Mouse (Mus musculus): ENCODE results near the gene Snrnp40. TPM values are rescaled to one million over a fixed set of nuclear protein-coding genes. Genes with fewer than 3 reads are reported as not detected.
A peak's percentile ranks its signal among the peaks of the same experiment; 100 is the strongest.

Gene Snrnp40
- total RNA-seq, 2 experiments from 2014 or later: 49.8 to 54.7 TPM

GRCm38 (mm10) chr4:130377500-130377899, 17.6 kb downstream of the Snrnp40 start:
- ATAC-seq (ENCODE audit: poor library complexity, severe bottlenecking): no peak

DNA sequence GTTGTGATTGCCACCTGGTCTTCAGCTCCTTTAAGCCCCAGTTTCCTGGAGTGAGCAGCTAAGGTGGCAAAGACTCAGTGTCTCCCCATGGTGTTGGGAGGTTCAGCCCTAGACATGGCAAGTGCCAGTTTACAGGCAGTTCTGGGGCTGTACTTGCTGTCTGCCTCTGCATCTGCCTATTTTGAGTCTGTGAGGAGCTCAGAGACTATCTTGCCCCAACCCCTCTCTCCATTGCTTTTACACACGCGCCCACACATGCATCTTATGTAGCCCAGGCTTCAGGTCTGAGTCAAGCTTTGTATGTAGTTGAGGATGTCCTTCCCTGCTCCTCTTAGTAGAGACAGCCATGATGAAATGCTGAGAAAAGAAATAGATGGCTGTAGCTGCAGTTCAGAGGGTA, 19.2 kb downstream of the Snrnp40 start:
- no peak for ATAC-seq (ENCODE audit: poor library complexity, severe bottlenecking)

DNA sequence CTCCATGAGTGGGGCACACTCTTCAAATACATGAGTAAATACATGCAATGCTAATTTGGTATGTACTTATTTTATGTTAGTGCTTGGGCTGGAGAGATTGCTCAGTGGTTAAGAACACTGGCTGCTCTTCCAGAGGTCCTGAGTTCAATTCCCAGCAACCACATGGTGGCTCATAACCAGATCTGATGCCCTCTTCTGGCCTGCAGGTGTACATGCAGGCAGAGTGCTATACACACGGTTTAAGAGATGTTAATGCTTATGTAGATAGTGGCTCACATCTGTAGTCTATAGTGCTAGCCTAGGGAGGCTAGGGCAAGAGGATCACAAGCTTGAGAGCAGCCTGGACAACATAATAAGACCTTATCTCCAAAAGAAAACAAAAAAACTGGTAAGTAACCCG, 20.5 kb downstream of the Snrnp40 start:
- no peak for ATAC-seq (ENCODE audit: poor library complexity, severe bottlenecking)

- ATAC-seq (ENCODE audit: poor library complexity, severe bottlenecking): no peak
Observed at GRCm38 (mm10) chr4:130387256-130387655, 27.3 kb downstream of the Snrnp40 start.

DNA sequence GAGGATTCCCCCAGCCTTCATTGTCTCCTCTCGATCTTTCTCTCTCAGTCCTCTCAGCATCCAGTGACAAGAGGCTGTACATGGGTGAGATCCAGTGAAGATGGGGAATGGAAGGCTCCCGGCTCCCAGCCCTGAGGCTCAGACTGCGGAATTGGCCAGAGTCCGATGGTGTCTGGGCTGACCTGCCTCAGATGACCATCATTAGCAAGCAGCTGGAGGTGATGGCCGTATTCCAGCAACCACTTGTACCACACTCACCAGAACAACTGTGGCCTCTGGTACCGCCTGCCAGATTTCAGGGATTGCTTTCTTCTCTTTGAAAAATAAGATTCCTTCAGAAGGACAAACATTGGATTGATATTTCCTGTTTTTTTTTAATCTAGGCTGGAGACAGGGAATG, 29.6 kb downstream of the Snrnp40 start:
- no peak for ATAC-seq (ENCODE audit: poor library complexity, severe bottlenecking)

- ATAC-seq (ENCODE audit: poor library complexity, severe bottlenecking): no peak
Observed at GRCm38 (mm10) chr4:130389927-130390326, 30.0 kb downstream of the Snrnp40 start.

DNA sequence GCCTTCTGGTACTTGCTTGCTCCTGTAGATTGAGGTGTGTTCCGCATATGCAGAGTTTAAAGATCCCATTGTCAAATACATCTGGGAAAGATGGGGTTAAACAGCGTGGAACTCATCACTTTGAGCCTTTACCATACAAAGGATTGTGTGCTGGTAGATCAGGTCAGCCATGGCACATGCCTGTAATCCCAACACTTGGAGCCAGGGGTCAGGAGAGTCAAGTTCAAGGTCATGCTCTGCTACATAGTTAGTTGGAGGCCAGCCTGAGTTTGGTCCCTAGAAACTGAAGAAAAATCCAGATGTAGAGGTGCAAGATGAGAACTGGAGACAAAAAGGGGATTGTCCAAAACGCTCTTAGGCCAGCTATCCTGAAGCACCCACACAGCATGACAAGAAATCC, 31.3 kb downstream of the Snrnp40 start:
- ATAC-seq (ENCODE audit: poor library complexity, severe bottlenecking): peak; percentile 68; the same call in 1 of the 2 replicates

Other genes starting within 250 kb of the Snrnp40 start
- gene Hcrtr1, start 220.8 kb upstream of the Snrnp40 start, total RNA-seq (2015): not detected in 2 replicates
- not detected in 2 replicates for gene Hcrtr1, start 220.8 kb upstream of the Snrnp40 start, total RNA-seq (2017)
- gene Tinagl1, start 185.0 kb upstream of the Snrnp40 start, total RNA-seq (2015): 11.4 and 12.3 TPM in 2 replicates
- 8.3 and 13.7 TPM in 2 replicates for gene Tinagl1, start 185.0 kb upstream of the Snrnp40 start, total RNA-seq (2017)
- not detected in 2 replicates for gene Gm853, start 137.7 kb upstream of the Snrnp40 start, total RNA-seq (2015)
- gene Gm853, start 137.7 kb upstream of the Snrnp40 start, total RNA-seq (2017): not detected in 2 replicates
- gene Serinc2, start 80.9 kb upstream of the Snrnp40 start, total RNA-seq (2015): 0.16 and 0.27 TPM in 2 replicates
- not detected in 2 replicates for gene Serinc2, start 80.9 kb upstream of the Snrnp40 start, total RNA-seq (2017)
- not detected in 2 replicates for gene Fabp3, start 51.5 kb upstream of the Snrnp40 start, total RNA-seq (2015)
- 0.28 and 0.33 TPM in 2 replicates for gene Fabp3, start 51.5 kb upstream of the Snrnp40 start, total RNA-seq (2017)
- gene Gm10570, start 51.5 kb upstream of the Snrnp40 start, total RNA-seq (2015): not detected in 2 replicates
- gene Gm10570, start 51.5 kb upstream of the Snrnp40 start, total RNA-seq (2017): not detected in 2 replicates
- gene Zcchc17, start 189 bp upstream of the Snrnp40 start, total RNA-seq (2015): 13.9 and 15.0 TPM in 2 replicates
- 52.1 and 68.3 TPM in 2 replicates for gene Zcchc17, start 189 bp upstream of the Snrnp40 start, total RNA-seq (2017)
- gene Nkain1, start 214.0 kb downstream of the Snrnp40 start, total RNA-seq (2015): not detected in 2 replicates
- not detected in 2 replicates for gene Nkain1, start 214.0 kb downstream of the Snrnp40 start, total RNA-seq (2017)